Mouse (Mus musculus): ENCODE data around the gene Eef1a2. TPM values are rescaled to one million over a fixed set of nuclear protein-coding genes. Genes with fewer than 3 reads are reported as not detected.

Eef1a2 gene
- polyA plus RNA-seq, 1 experiment from 2014 or later = 24.4 TPM

DNA sequence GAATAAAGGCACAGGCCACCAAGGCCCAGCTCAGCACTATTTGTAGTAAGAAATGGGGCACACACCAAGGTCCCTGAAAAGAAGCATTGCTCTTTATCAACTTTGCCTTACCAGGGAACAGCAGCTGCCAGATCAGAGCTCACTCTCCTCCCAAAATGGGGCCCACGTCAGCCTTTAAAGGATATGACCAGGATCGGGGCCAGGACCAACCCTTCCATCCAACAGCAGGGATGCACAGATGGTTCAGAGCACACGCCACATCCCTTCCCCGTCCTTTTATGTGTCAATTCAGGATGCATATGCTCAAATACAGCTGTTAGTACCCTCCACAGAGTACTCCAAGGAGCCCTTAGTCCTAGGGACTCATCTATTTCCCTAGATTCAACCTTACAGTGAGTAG lies 26.6 kb downstream of the Eef1a2 start:
- peaks cover 26% of the 10 kb centered on the region; the same call in 1 of the 2 replicates for H3K4me1 ChIP-seq (ENCODE audit: control insufficient read depth, insufficient read depth, low read length)
- no peak overlapping the region for H3K27ac ChIP-seq (ENCODE audit: low read depth, low read length)
- no peak overlapping the region for H3K4me2 ChIP-seq (ENCODE audit: low read depth, low read length)
- no peak overlapping the region for H3K9ac ChIP-seq (replicated peaks; ENCODE audit: low read depth, low read length)
- H3K9me3 ChIP-seq (ENCODE audit: control insufficient read depth, low read length) = no peaks in the 10 kb centered on the region
- 46% methylated on average over 4 of the region's 4 CpGs for WGBS
- no peaks in the 10 kb centered on the region for H3K36me3 ChIP-seq (ENCODE audit: control insufficient read depth, insufficient read depth, low read length)
- H3K4me3 ChIP-seq (ENCODE audit: low read depth, low read length) = no peak overlapping the region
- no peak for ATAC-seq (ENCODE audit: low read depth)
- peaks cover 5% of the 10 kb centered on the region; the same call in 1 of the 2 replicates for H3K27me3 ChIP-seq (ENCODE audit: control insufficient read depth, insufficient read depth, low read length)

DNA sequence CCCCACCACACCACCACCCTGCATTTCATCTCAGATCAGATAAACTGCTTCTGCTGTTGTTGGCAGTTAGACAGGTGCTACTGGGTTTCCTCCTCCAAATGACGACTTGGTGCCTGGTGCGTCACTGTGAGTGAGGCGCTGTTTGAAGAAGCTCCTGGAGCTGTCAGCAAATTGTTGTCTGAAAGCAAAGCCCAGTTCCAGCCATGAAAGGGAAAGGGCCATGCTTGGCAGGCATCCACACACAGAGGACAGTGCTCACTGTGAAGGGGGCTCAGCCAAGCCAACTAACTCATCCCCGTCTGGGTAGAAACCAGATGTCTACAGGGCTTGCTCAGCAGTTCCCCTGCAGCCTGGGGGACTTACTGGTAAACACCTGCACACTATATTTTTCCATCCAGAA lies 27.9 kb downstream of the Eef1a2 start:
- H3K27ac ChIP-seq (ENCODE audit: low read depth, low read length) = no peak overlapping the region
- no peaks in the 10 kb centered on the region for H3K36me3 ChIP-seq (ENCODE audit: control insufficient read depth, insufficient read depth, low read length)
- H3K9me3 ChIP-seq (ENCODE audit: control insufficient read depth, low read length) = no peaks in the 10 kb centered on the region
- H3K27me3 ChIP-seq (ENCODE audit: control insufficient read depth, insufficient read depth, low read length) = no peaks in the 10 kb centered on the region
- 78% methylated on average over 4 of the region's 4 CpGs for WGBS
- no peak overlapping the region for H3K9ac ChIP-seq (replicated peaks; ENCODE audit: low read depth, low read length)
- peaks cover 26% of the 10 kb centered on the region; the same call in 1 of the 2 replicates for H3K4me1 ChIP-seq (ENCODE audit: control insufficient read depth, insufficient read depth, low read length)
- H3K4me2 ChIP-seq (ENCODE audit: low read depth, low read length) = no peak overlapping the region
- ATAC-seq (ENCODE audit: low read depth) = no peak
- H3K4me3 ChIP-seq (ENCODE audit: low read depth, low read length) = no peak overlapping the region

DNA sequence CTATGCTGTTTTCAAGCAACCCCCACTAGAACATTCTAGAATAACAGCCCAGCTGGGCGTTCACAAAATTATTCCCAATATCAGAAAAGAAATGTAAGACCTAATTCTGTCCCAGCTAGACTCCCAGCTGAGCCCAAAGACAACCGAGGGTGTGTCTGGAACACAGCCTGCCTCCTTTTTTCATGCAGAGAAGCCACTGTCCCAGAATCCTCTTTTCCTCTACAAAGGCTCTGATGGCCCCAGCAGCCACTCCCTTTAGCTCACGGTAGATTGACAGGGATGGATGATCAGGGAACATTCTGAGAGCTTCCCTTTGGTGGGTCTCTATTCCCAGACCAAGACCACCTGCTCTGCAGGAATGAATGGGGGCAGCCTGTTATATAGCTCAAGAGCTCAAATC lies 29.0 kb downstream of the Eef1a2 start:
- Histone ChIP-seq H3K27ac (ENCODE audit: low read depth, low read length) (no peak overlapping the region), H3K4me3 (ENCODE audit: low read depth, low read length) (no peak overlapping the region), H3K36me3 (ENCODE audit: control insufficient read depth, insufficient read depth, low read length) (no peaks in the 10 kb centered on the region), H3K4me2 (ENCODE audit: low read depth, low read length) (no peak overlapping the region), H3K9me3 (ENCODE audit: control insufficient read depth, low read length) (no peaks in the 10 kb centered on the region), H3K9ac (replicated peaks; ENCODE audit: low read depth, low read length) (no peak overlapping the region), H3K4me1 (ENCODE audit: control insufficient read depth, insufficient read depth, low read length) (peaks cover 28% of the 10 kb centered on the region), H3K27me3 (ENCODE audit: control insufficient read depth, insufficient read depth, low read length) (no peaks in the 10 kb centered on the region)
- no peak for ATAC-seq (ENCODE audit: low read depth)
- WGBS = 31% methylated on average over 3 of the region's 3 CpGs

- Histone ChIP-seq H3K36me3 (ENCODE audit: control insufficient read depth, insufficient read depth, low read length) (no peaks in the 10 kb centered on the region), H3K4me1 (ENCODE audit: control insufficient read depth, insufficient read depth, low read length) (peaks cover 28% of the 10 kb centered on the region), H3K27me3 (ENCODE audit: control insufficient read depth, insufficient read depth, low read length) (no peaks in the 10 kb centered on the region), H3K9me3 (ENCODE audit: control insufficient read depth, low read length) (no peaks in the 10 kb centered on the region), H3K4me3 (ENCODE audit: low read depth, low read length) (no peak overlapping the region), H3K27ac (ENCODE audit: low read depth, low read length) (no peak overlapping the region), H3K4me2 (ENCODE audit: low read depth, low read length) (no peak overlapping the region), H3K9ac (replicated peaks; ENCODE audit: low read depth, low read length) (no peak overlapping the region)
- ATAC-seq (ENCODE audit: low read depth) = no peak
- 53% methylated on average over 7 of the region's 7 CpGs for WGBS
These were observed 30.9 kb downstream of the Eef1a2 start for GRCm38 (mm10) chr2:181125726-181126455.

DNA sequence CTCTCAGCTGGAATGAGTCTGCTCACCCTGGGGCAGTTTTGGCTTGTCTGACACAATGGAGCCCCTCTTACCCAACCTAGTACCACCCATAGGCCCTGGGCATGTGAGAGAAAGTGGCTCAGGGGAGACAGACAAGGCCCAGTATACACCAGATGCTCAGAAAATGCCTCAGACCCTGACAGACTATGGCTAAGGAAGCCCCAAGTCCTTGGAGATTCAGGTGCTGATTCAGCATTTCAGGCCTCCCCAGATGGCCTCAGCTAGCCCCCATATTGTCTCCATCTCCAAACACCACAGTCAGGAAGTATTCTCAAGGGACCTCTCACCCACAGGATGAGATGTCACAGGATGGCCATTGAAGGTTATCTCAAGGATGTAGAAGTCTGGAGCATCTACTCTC lies 34.2 kb downstream of the Eef1a2 start:
- Histone ChIP-seq H3K27me3 (ENCODE audit: control insufficient read depth, insufficient read depth, low read length) (no peaks in the 10 kb centered on the region), H3K4me2 (ENCODE audit: low read depth, low read length) (no peak overlapping the region), H3K36me3 (ENCODE audit: control insufficient read depth, insufficient read depth, low read length) (no peaks in the 10 kb centered on the region), H3K9me3 (ENCODE audit: control insufficient read depth, low read length) (no peaks in the 10 kb centered on the region), H3K27ac (ENCODE audit: low read depth, low read length) (peak overlapping the region; percentile 7; the same call in 1 of the 2 replicates), H3K4me1 (ENCODE audit: control insufficient read depth, insufficient read depth, low read length) (peaks cover 32% of the 10 kb centered on the region), H3K4me3 (ENCODE audit: low read depth, low read length) (no peak overlapping the region), H3K9ac (replicated peaks; ENCODE audit: low read depth, low read length) (no peak overlapping the region)
- ATAC-seq (ENCODE audit: low read depth) = no peak

DNA sequence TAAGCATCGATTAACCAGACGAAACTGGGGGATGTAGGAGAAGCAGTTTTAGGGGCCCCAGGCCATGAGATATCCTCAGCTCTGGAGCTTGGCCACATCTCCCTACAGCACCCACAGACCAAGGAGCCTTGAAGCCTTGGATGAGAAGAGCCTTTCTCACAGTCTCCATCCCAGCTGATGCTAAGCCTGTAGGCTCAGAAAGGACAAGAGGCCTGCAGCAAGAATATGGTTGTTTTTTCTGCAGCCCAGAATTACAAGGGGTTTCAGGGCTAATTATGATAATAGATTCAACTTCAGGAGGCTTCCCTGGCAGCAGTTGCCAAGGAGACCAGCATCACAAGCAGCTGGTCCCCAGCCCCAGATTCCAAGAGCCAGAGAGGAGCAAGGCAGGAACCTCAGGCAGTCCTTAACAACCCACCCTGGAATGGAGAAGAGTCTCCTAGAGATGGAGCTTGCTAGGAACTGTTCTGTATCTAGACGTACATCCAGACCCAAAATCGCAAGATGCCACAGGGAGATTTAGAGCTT lies 35.8 kb downstream of the Eef1a2 start:
- H3K4me2 ChIP-seq (ENCODE audit: low read depth, low read length) = no peak overlapping the region
- H3K9me3 ChIP-seq (ENCODE audit: control insufficient read depth, low read length) = no peaks in the 10 kb centered on the region
- WGBS = 60% methylated on average over 4 of the region's 4 CpGs
- no peak overlapping the region for H3K27ac ChIP-seq (ENCODE audit: low read depth, low read length)
- no peak overlapping the region for H3K9ac ChIP-seq (replicated peaks; ENCODE audit: low read depth, low read length)
- H3K36me3 ChIP-seq (ENCODE audit: control insufficient read depth, insufficient read depth, low read length) = no peaks in the 10 kb centered on the region
- H3K4me3 ChIP-seq (ENCODE audit: low read depth, low read length) = no peak overlapping the region
- no peaks in the 10 kb centered on the region for H3K27me3 ChIP-seq (ENCODE audit: control insufficient read depth, insufficient read depth, low read length)
- H3K4me1 ChIP-seq (ENCODE audit: control insufficient read depth, insufficient read depth, low read length) = peaks cover 32% of the 10 kb centered on the region
- ATAC-seq (ENCODE audit: low read depth) = no peak

- no peaks in the 10 kb centered on the region for H3K27me3 ChIP-seq (ENCODE audit: control insufficient read depth, insufficient read depth, low read length)
- H3K36me3 ChIP-seq (ENCODE audit: control insufficient read depth, insufficient read depth, low read length) = no peaks in the 10 kb centered on the region
- no peak overlapping the region for H3K9ac ChIP-seq (replicated peaks; ENCODE audit: low read depth, low read length)
- H3K4me1 ChIP-seq (ENCODE audit: control insufficient read depth, insufficient read depth, low read length) = peaks cover 35% of the 10 kb centered on the region
- no peak for ATAC-seq (ENCODE audit: low read depth)
- no peaks in the 10 kb centered on the region for H3K9me3 ChIP-seq (ENCODE audit: control insufficient read depth, low read length)
- no peak overlapping the region for H3K27ac ChIP-seq (ENCODE audit: low read depth, low read length)
- no peak overlapping the region for H3K4me3 ChIP-seq (ENCODE audit: low read depth, low read length)
- no peak overlapping the region for H3K4me2 ChIP-seq (ENCODE audit: low read depth, low read length)
- 44% methylated on average over 10 of the region's 10 CpGs for WGBS
These were observed 36.9 kb downstream of the Eef1a2 start for GRCm38 (mm10) chr2:181119952-181120351.

DNA sequence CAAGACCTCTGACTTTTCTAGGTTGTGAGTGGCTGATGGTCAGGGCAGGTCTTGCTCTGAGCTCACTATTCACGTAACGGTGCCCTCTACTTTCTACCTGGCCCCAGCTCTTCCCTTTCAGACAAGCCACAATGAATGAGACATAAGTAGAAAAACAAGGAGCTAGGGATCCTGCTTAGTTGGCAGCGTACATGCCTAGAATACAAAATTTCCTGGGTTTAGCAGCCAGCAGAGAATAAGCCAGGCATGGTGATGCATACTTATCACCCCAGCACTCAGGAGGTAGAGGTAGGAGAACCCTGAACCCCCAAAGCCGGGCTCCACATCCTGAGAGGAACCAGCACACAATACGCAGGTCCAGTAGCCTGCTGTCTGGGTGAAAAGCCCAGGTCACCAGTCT lies 40.4 kb downstream of the Eef1a2 start:
- no peak for ATAC-seq (ENCODE audit: low read depth)
- 87% methylated on average over 5 of the region's 5 CpGs for WGBS

GRCm38 (mm10) chr2:181115367-181115766 lies 41.4 kb downstream of the Eef1a2 start:
- no peak overlapping the region for H3K27ac ChIP-seq (ENCODE audit: low read depth, low read length)
- no peaks in the 10 kb centered on the region for H3K9me3 ChIP-seq (ENCODE audit: control insufficient read depth, low read length)
- H3K27me3 ChIP-seq (ENCODE audit: control insufficient read depth, insufficient read depth, low read length) = no peaks in the 10 kb centered on the region
- H3K4me3 ChIP-seq (ENCODE audit: low read depth, low read length) = no peak overlapping the region
- no peak overlapping the region for H3K4me2 ChIP-seq (ENCODE audit: low read depth, low read length)
- peaks cover 22% of the 10 kb centered on the region; the same call in 1 of the 2 replicates for H3K4me1 ChIP-seq (ENCODE audit: control insufficient read depth, insufficient read depth, low read length)
- H3K36me3 ChIP-seq (ENCODE audit: control insufficient read depth, insufficient read depth, low read length) = peaks cover 8% of the 10 kb centered on the region; the same call in 1 of the 2 replicates
- WGBS = 68% methylated on average over 3 of the region's 3 CpGs
- no peak overlapping the region for H3K9ac ChIP-seq (replicated peaks; ENCODE audit: low read depth, low read length)
- no peak for ATAC-seq (ENCODE audit: low read depth)

More for the DNA sequence above, 40.4 kb downstream of the Eef1a2 start:
- no peaks in the 10 kb centered on the region for H3K9me3 ChIP-seq (ENCODE audit: control insufficient read depth, low read length)
- no peak overlapping the region for H3K4me2 ChIP-seq (ENCODE audit: low read depth, low read length)
- no peak overlapping the region for H3K27ac ChIP-seq (ENCODE audit: low read depth, low read length)
- H3K4me3 ChIP-seq (ENCODE audit: low read depth, low read length) = no peak overlapping the region
- no peak overlapping the region for H3K9ac ChIP-seq (replicated peaks; ENCODE audit: low read depth, low read length)
- no peaks in the 10 kb centered on the region for H3K27me3 ChIP-seq (ENCODE audit: control insufficient read depth, insufficient read depth, low read length)
- peaks cover 31% of the 10 kb centered on the region; the same call in 1 of the 2 replicates for H3K4me1 ChIP-seq (ENCODE audit: control insufficient read depth, insufficient read depth, low read length)
- H3K36me3 ChIP-seq (ENCODE audit: control insufficient read depth, insufficient read depth, low read length) = peaks cover 8% of the 10 kb centered on the region; the same call in 1 of the 2 replicates
